Mouse (Mus musculus) urinary bladder, postnatal 25 days (tissue): ENCODE data around the gene Elavl2.
"Not testable (repeated sequence)": the region's sequence is repeated elsewhere in the genome, so short reads cannot be mapped to it uniquely, and the experiment has no call there.

Source experiments
- DNase-seq: peaks from one replicate; pipeline ENCODE4 v3.0.0; 2022; ENCODE audit warnings: low spot score

Gene Elavl2

GRCm38 (mm10) chr4:91310801-91311200, 89.8 kb downstream of the Elavl2 start:
- DNase-seq: no peak

GRCm38 (mm10) chr4:91297706-91298105, 102.9 kb downstream of the Elavl2 start:
- no peak for DNase-seq

GRCm38 (mm10) chr4:91295317-91295716, 105.3 kb downstream of the Elavl2 start:
- DNase-seq: no peak

DNA sequence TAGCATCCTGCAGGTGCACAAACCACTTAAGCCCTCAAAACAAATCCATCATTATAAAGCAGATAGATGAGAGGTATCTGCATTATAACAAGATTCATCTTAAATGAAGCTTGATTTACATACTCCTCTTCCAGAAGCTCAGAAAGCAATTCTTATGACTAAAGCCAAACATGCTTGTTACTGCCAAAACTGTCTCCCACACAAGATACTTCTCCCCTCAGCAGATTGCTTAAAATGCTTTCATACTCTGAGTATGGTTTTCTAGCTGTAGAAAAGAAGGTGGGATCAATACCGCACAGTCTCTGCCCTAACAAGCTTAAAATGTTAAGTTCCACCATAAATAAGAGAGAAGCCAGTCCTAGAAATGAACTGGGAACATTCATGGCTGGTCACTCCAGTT, 109.1 kb downstream of the Elavl2 start:
- DNase-seq: no peak

- no peak for DNase-seq
Observed at GRCm38 (mm10) chr4:91290373-91290772, 110.2 kb downstream of the Elavl2 start.

GRCm38 (mm10) chr4:91289151-91289550, 111.4 kb downstream of the Elavl2 start:
- no peak for DNase-seq

DNA sequence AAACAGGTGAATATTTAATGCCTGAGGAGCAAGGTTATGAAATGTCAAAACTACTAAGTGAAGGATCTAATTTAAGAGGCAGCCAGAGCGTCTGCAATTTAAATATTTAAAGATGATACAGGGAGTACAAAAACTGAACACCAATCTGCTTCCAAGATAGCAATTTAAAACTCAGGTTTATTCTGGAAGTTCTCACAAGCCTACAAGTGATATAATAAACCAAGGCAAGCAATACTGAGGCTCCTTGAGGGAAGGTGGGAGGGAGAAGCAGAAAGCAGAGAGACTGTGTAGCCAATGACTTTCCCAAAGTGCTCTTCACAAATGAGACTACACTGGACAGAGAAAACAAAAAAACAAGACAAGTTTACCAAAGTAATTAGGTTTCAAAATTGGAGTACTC, 132.2 kb downstream of the Elavl2 start:
- no peak for DNase-seq

DNA sequence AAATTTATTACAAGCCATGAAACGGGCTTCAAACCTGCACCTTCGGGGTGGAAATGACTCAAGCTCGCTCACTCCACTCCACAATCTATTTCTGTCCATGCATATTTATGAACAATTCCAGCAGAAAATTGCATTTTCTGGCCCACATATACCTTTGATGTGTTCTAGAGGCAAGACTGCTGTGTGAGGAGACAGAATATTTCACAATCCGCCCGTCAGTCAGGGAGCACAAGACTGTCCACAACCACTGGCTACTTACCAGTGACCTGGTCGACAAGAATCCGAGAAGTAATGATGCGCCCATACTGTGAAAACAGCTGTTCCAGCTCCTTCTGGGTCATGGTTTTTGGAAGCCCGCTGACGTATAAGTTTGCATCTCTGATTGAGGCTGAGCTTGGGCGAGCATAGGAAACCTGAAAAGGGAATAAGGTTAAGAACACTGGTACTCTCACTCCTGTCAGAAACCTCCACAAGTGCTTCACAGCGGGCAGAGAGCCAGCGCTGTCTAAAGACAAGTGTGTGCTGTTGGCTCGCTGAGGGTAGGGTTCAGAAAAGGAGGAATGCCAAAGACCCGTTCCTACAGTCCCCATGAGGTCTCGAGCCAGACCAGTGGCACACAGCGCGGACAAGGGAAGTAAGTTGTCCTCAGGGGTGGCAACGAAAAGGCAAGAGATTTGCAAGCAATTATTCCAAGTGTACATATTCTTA, 136.7 kb downstream of the Elavl2 start:
- no peak for DNase-seq

DNA sequence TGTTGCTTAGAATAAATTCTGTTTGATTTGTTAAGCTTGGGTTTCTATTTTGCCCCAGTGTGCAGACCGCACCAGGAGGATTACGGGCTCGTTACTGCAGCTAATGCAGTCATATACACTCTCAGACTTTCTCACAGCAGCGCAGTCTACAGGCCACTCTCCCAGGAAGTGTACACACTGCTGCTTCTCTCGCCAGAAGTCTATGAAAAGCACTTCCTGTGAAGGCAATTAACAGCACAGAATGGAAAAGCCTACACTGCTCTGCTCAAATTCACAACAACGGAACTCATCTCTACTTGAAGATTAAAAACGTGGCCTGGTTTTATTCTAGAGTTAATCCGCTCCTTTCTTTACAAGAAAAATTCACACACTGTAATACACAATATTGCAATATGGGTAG, 137.7 kb downstream of the Elavl2 start:
- no peak for DNase-seq

DNA sequence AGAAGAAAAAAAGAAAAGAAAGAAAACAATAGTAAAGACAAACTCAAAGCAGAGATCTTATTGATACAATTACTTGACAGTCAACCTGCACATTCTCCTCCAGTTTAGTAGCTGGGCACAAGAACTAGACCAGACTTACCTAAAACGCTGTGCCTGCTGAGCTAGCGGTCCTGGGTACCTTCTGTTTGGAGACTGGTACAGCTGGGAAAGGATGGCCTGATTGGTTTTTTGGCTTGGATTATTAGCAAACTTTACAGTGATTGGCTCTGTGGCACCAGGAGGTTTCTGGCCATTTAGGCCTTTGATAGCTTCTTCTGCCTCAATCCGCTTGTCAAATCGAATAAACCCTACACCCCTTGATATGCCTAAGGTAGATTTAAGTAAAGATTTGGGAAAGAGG, 140.0 kb downstream of the Elavl2 start:
- no peak for DNase-seq

- DNase-seq: no peak
Observed at GRCm38 (mm10) chr4:91248650-91249049, 151.9 kb downstream of the Elavl2 start.

DNA sequence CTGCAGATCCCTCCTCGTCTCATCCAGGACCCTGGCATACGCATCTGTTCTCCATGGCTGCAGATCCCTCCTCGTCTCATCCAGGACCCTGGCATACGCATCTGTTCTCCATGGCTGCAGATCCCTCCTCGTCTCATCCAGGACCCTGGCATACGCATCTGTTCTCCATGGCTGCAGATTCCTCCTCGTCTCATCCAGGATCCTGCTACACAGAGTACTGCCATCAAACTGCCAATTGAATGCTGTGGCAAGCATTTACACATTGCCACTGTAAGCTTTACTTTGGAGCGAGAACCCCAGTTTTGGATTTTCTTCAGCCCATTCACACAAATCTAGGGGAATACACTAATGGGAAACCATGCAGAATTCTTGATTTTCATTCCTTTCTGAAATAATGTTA, 155.4 kb downstream of the Elavl2 start:
- DNase-seq: not testable (repeated sequence)

GRCm38 (mm10) chr4:91244554-91244953, 156.0 kb downstream of the Elavl2 start:
- DNase-seq: no peak

GRCm38 (mm10) chr4:91243896-91244295, 156.7 kb downstream of the Elavl2 start:
- no peak for DNase-seq

- no peak for DNase-seq
Observed at GRCm38 (mm10) chr4:91238739-91239485, 161.7 kb downstream of the Elavl2 start.

DNA sequence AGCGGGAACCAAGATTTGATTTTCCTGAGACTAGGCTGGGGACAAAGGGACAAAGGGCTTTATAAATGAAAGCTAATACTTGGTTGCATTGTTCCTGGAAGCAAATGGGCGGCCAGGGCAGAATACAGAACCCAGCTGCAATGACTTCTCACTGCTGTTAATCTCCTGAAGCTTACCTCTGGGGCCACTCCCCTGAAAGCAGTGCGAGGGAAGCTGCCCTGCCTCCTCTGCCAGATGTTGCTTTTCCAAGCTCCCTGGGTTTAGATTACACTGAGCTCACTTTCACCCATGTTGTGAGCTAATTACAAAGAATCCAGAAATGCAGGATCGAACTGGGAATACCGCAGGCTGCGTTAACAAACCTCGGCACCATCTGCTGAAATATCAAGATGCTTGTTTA, 163.6 kb downstream of the Elavl2 start:
- no peak for DNase-seq

DNA sequence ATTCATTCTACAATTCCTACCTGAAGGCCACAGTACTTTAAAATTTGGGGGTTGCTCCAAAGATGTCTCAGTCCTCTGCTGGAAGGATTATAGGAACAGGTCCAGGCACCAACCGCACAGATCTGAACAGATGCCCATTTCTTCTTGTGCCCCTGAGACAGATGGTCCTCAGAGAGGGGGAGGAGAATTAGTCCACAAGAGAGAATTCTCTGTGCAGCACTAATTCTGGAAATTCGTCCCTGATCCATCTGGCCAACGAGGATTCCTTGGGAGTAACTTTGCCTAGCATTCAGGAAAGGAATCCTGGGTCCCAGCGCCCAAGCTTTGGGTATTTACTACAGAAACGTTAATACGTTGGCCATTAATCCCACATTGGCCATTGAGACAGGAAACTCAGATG, 165.6 kb downstream of the Elavl2 start:
- DNase-seq: no peak

DNA sequence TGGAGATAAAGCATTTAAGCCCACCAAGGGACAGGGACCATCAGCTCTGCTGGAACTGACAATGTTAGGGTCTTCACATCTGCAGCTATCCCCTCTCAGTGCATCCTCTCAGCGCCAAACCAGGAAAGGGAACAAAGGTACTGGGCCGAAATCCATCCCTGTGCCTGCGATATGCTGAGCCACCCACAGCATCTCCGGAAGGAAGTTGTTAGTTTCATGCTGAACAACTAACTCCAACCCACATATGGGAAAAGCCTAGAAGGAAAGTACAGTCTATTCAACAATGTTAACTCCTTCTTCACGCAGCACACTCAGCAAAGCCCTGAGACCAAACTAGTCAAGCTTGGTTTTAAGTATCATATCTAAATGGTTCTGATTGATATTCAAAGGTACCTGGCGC, 167.0 kb downstream of the Elavl2 start:
- DNase-seq: no peak

- DNase-seq: no peak
Observed at GRCm38 (mm10) chr4:91230439-91230863, 170.1 kb downstream of the Elavl2 start.

DNA sequence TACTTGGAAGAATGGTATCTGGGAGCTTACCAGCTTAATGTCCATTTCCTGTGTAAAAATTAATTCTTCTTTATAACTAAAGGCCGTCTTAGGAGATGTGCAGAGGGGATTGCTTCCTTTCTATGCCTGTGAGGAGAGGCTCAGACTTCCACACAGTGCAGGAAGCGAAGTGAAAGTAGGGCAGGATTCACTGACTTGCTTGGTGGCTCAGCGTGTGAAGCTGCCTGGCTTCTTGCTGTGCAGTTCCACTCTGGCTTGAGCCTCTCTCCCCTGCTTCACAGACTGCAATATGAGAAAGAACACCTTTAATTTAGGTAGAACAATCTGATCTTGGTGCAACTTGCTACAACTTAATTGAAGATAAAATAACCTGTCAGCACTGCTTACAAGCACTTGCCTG, 172.2 kb downstream of the Elavl2 start:
- DNase-seq: no peak

- DNase-seq: no peak
Observed at GRCm38 (mm10) chr4:91223811-91224210, 176.8 kb downstream of the Elavl2 start.

GRCm38 (mm10) chr4:91219322-91219721, 181.3 kb downstream of the Elavl2 start:
- DNase-seq: no peak

DNA sequence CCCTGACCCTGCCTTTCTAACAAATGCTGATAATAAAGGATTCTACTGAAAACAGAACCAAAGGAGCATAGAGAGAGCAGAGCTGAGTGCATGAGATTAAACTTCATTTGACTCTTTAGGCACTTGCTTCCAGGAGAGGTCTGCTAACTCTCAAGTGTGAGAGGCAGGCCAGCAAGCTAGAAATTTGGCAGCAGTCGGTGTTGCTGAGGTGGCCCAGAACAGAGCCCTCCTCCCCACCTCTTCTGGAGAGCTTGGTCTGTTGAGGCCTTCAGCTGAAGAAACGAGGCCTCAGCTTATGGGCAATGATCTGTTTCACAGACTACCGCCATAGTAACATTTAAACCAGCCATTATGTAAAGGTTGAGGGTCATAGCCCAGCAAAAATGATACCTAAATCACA, 186.7 kb downstream of the Elavl2 start:
- no peak for DNase-seq
